8 mouse cellular contexts compared by ENCODE assay signal in genomic region chr6:128753610-128754224, GRCm38 (mm10). TPM values are rescaled to one million over a fixed set of nuclear protein-coding genes. Genes with fewer than 3 reads are reported as not detected.
A peak's percentile ranks its signal among the peaks of the same experiment; 100 is the strongest.
DNase-seq lines count a peak whose midpoint lies in the region; ATAC-seq lines count a peak whose summit lies in the region.
"Not testable (repeated sequence)": the region's sequence is repeated elsewhere in the genome, so short reads cannot be mapped to it uniquely, and the experiment has no call there.

No protein-coding gene starts in this region.

- H3K9me3 ChIP-seq in hindbrain, embryonic 11.5 days (ENCODE audit: control insufficient read depth, low read length); lung, embryonic 15.5 days: not testable (repeated sequence)

- 48% methylated on average over 7 of the region's 8 CpGs for WGBS in hindbrain, embryonic 11.5 days
- 35% methylated on average over 8 of the region's 8 CpGs for WGBS in lung, embryonic 15.5 days

- peak; percentile 86 for DNase-seq in R1 (ENCODE audit: low read depth, low spot score)
- peak; percentile 82 to 89 for DNase-seq in cerebellum, postnatal 25 days
- peak; percentile 75 to 84 for DNase-seq in frontal cortex, postnatal 14 days (ENCODE audit: low spot score in 2 of 2)
- peak; percentile 79 for DNase-seq in hindbrain, embryonic 11.5 days (ENCODE audit: low spot score)
- peak; percentile 88 for DNase-seq in layer of hippocampus, adult 9-11 months
- peak; percentile 50 for DNase-seq in ovary, postnatal 10 days (ENCODE audit: low spot score)
- peak; percentile 71 for DNase-seq in thymus, postnatal 0 days (ENCODE audit: low spot score)

- not testable (repeated sequence) for H3K36me3 ChIP-seq in hindbrain, embryonic 11.5 days (ENCODE audit: control insufficient read depth, insufficient read depth, low read length); lung, embryonic 15.5 days

- H3K4me1 ChIP-seq in hindbrain, embryonic 11.5 days (replicated peaks; ENCODE audit: control insufficient read depth, insufficient read depth, low read length); lung, embryonic 15.5 days: not testable (repeated sequence)

- H3K4me3 ChIP-seq in hindbrain, embryonic 11.5 days (ENCODE audit: low read depth, low read length); lung, embryonic 15.5 days: not testable (repeated sequence)

- H3K27me3 ChIP-seq in hindbrain, embryonic 11.5 days (ENCODE audit: control insufficient read depth, insufficient read depth, low read length); lung, embryonic 15.5 days: not testable (repeated sequence)

- H3K27ac ChIP-seq in hindbrain, embryonic 11.5 days (ENCODE audit: low read depth, low read length); lung, embryonic 15.5 days: not testable (repeated sequence)

- H3K4me2 ChIP-seq in hindbrain, embryonic 11.5 days (replicated peaks; ENCODE audit: low read depth, low read length), result not testable (repeated sequence)
- H3K4me2 ChIP-seq in lung, embryonic 15.5 days, result peak overlapping the region; percentile 38

- not testable (repeated sequence) for H3K9ac ChIP-seq in hindbrain, embryonic 11.5 days (ENCODE audit: low read depth, low read length); lung, embryonic 15.5 days

- ATAC-seq in hindbrain, embryonic 11.5 days (ENCODE audit: low FRiP score), result peak; percentile 94
- peak; percentile 91 for ATAC-seq in lung, embryonic 15.5 days (ENCODE audit: borderline replicate concordance, extremely low read depth, low FRiP score, low TSS enrichment)

RNA-seq across cellular contexts. Expression of gene Klrb1, which starts 30.9 kb away (rescaled TPM):
- polyA plus RNA-seq in hindbrain, embryonic 11.5 days (2014; fragmentation: Nextera tagmentation; extraction: Ambion mirVana), result not detected in 2 replicates
- polyA plus RNA-seq in lung, embryonic 15.5 days (2015; fragmentation: Nextera tagmentation; extraction: Ambion mirVana), result not detected in 2 replicates
- polyA plus RNA-seq in thymus, postnatal 0 days (2015; fragmentation: Nextera tagmentation; extraction: Ambion mirVana), result not detected in 2 replicates

RNA-seq across cellular contexts. Expression of gene Klrb1c, which starts 35.3 kb away (rescaled TPM):
- polyA plus RNA-seq in hindbrain, embryonic 11.5 days (2014; fragmentation: Nextera tagmentation; extraction: Ambion mirVana), result 0.06 TPM in 1 of 2 replicates, not detected in the other
- 0.15 and 0.16 TPM in 2 replicates for polyA plus RNA-seq in lung, embryonic 15.5 days (2015; fragmentation: Nextera tagmentation; extraction: Ambion mirVana)
- polyA plus RNA-seq in thymus, postnatal 0 days (2015; fragmentation: Nextera tagmentation; extraction: Ambion mirVana), result 1.5 and 1.6 TPM in 2 replicates
